Mouse (Mus musculus) thymus, postnatal 25 days (tissue): ENCODE measurements around the gene Pou5f1.
"Not testable (repeated sequence)": the region's sequence is repeated elsewhere in the genome, so short reads cannot be mapped to it uniquely, and the experiment has no call there.

Experiments
- DNase-seq: peaks from one replicate; pipeline ENCODE4 v3.0.0; 2022

The Pou5f1 gene

GRCm38 (mm10) chr17:35505776-35506175 lies at the start of gene Pou5f1:
TSS of gene Pou5f1 (plus strand) at chr17:35506018.
- no peak for DNase-seq

GRCm38 (mm10) chr17:35458247-35458646 lies 47.6 kb upstream of the Pou5f1 start:
- not testable (repeated sequence) for DNase-seq

- DNase-seq = not testable (repeated sequence)
These were observed 45.1 kb upstream of the Pou5f1 start for GRCm38 (mm10) chr17:35460513-35461341.

- DNase-seq = peak; percentile 32
These were observed 40.2 kb upstream of the Pou5f1 start for GRCm38 (mm10) chr17:35465651-35466050.

- not testable (repeated sequence) for DNase-seq
These were observed 36.9 kb upstream of the Pou5f1 start for GRCm38 (mm10) chr17:35468936-35469335.

GRCm38 (mm10) chr17:35469842-35470751 lies 35.7 kb upstream of the Pou5f1 start, which contains the start of gene H2-Q10:
TSS of gene H2-Q10 (plus strand) at chr17:35470089.
- DNase-seq = no peak

- peak; percentile 63 for DNase-seq
These were observed 21.8 kb upstream of the Pou5f1 start for GRCm38 (mm10) chr17:35484066-35484465.

GRCm38 (mm10) chr17:35485702-35486101 lies 20.1 kb upstream of the Pou5f1 start:
- no peak for DNase-seq

- no peak for DNase-seq
These were observed 19.1 kb upstream of the Pou5f1 start for GRCm38 (mm10) chr17:35486726-35487125.

- no peak for DNase-seq
These were observed 17.8 kb upstream of the Pou5f1 start for GRCm38 (mm10) chr17:35488041-35488440.

GRCm38 (mm10) chr17:35490320-35490719 lies 15.5 kb upstream of the Pou5f1 start:
- DNase-seq = no peak

- no peak for DNase-seq
These were observed 8.7 kb upstream of the Pou5f1 start for GRCm38 (mm10) chr17:35497124-35497523.

GRCm38 (mm10) chr17:35502226-35502625 lies 3.6 kb upstream of the Pou5f1 start:
- no peak for DNase-seq

GRCm38 (mm10) chr17:35502762-35503161 lies 3.1 kb upstream of the Pou5f1 start:
- DNase-seq = no peak

- DNase-seq = no peak
These were observed 2.0 kb upstream of the Pou5f1 start for GRCm38 (mm10) chr17:35503849-35504248.

- DNase-seq = no peak
These were observed 963 bp upstream of the Pou5f1 start for GRCm38 (mm10) chr17:35504628-35505481.

- no peak for DNase-seq
These were observed 1.1 kb downstream of the Pou5f1 start for GRCm38 (mm10) chr17:35506881-35507280.

- DNase-seq = no peak
These were observed 1.9 kb downstream of the Pou5f1 start for GRCm38 (mm10) chr17:35507556-35508260.

GRCm38 (mm10) chr17:35508279-35508678 lies 2.5 kb downstream of the Pou5f1 start:
- DNase-seq = not testable (repeated sequence)

GRCm38 (mm10) chr17:35509284-35509683 lies 3.5 kb downstream of the Pou5f1 start:
- peak; percentile 73 for DNase-seq

- DNase-seq = no peak
These were observed 7.3 kb downstream of the Pou5f1 start for GRCm38 (mm10) chr17:35512916-35513626.
